Mouse (Mus musculus): Measurements from ENCODE around the gene Atp6v0e.

Atp6v0e gene

DNA sequence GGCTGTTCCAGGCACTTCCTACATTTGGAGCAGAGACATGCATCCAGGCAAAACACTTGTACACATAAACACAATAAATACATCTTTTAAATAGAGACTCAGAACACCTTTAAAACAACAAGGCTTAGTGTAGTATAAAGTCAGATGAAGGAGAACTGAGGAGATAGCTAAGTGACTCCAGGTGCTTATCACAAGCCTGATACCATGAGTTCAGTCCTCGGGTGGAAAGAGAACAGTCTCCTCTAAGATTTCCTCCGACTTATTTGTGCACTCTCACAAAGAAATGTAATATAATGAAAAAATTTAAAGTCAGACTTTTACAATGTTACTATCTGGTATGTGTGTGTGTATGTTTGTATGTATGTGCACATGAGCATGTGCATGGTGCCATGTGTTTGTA, 58.8 kb downstream of the Atp6v0e start:
- DNase-seq, result no peak

DNA sequence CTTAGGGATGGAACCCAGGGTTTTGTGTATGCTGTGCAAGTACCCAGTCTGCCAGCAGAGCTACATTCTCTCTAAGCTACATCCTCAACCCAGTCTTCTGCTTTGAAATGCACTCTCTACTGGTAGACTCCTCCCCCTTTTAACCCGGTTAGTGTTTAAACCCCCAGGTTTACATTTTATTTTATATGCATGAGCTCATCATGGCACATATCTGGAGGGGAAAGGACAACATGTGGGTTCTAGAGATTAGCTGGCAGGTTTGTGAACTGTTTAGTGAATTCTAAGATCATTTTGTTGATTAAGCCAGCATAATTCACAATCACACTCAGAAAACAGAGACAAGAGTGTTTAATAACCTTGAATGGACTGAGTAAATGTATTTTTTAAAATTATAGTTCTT, 61.8 kb downstream of the Atp6v0e start:
- DNase-seq, result no peak

DNA sequence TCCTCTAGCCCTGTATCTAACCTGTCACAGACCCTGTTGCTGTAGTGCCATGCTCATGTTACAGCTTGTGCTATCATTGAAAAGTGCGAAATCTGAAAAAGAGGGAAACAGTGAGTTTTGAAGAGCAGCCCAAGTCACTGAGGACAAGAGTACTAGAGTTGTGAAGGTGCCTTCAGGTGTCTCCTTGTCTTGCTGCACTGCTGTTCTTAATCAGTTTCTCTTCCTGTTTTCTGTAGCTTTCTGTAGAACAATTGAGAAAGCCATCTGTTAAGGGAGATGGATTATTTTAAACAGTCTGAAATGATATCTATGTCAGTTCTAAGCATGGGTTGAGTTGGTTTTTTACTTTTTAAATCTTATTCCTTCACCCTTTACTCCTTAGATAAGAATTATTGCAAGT, 63.6 kb downstream of the Atp6v0e start:
- no peak for DNase-seq

- no peak for DNase-seq
These were observed 64.2 kb downstream of the Atp6v0e start for GRCm38 (mm10) chr17:26727110-26727755.

DNA sequence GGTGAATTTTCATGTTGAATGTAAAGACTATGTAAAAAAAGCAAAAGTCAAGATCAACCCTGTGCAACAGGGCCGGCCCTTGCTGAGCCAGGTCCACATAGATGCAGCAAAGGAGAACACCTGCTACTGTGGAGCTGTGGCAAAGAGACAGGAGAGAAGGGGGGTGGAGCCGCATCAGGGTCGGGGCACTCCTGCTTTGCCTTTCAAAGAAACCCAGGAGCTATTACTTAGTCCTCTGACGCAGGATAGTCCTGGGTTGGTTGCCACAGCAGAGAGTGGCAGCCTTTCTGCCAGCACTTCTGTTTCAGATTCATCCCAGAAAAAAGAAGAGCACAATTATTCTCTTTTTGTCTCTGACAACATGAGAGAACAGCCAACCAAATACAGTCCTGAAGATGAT, 79.5 kb downstream of the Atp6v0e start:
- DNase-seq, result no peak

DNA sequence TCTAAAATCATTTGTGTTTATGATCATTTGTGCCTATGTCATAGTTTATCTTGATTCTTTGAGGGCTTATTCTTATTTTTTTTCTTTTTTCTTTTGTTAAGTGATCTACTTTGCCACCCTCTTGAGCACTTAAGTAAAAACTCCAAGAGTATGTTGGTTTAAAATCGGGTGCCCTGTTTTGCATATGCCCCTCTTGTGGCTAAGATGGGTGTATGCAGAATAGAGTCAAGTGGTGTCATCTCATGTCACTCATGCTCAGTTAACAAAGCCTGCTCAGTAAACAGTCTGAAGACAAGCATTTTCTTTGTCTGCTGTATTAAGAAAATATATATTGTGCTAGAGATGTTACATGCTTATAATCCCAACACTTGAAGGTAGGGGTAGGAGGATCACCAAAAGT, 80.3 kb downstream of the Atp6v0e start:
- no peak for DNase-seq
